Mouse (Mus musculus) erythroblast, adult 5-6 weeks (primary cell): ENCODE measurements at regions not wholly inside any gene's neighbourhood (a gene's known extent, or its start where the extent isn't known, plus 50 kb on each side); places are given as distances from the start of the nearest gene placed in this dataset.

Experiments used
- ATAC-seq: replicated peaks from 2 replicates; pipeline ENCODE4 v1.8.0; 2016; ENCODE audit warnings: moderate number of reproducible peaks, mild to moderate bottlenecking, moderate TSS enrichment, inconsistent platforms; ENCODE audit not compliant: poor library complexity, low FRiP score, severe bottlenecking

- ATAC-seq = no peak
These were observed 647.3 kb upstream of the Pabpc4l start for GRCm38 (mm10) chr3:47095288-47095687.

- 0 out of 2 replicates have a peak, but pooled peaks have one; percentile 69 for ATAC-seq
These were observed 603.5 kb upstream of the Pabpc4l start for GRCm38 (mm10) chr3:47051563-47051962.

- ATAC-seq = no peak
These were observed 577.7 kb upstream of the Pabpc4l start for GRCm38 (mm10) chr3:47025738-47026137.

GRCm38 (mm10) chr3:47019270-47019669 lies 571.3 kb upstream of the Pabpc4l start:
- ATAC-seq = no peak

GRCm38 (mm10) chr3:47018565-47018964 lies 570.5 kb upstream of the Pabpc4l start:
- ATAC-seq = no peak

GRCm38 (mm10) chr3:47010459-47010858 lies 562.4 kb upstream of the Pabpc4l start:
- no peak for ATAC-seq

- no peak for ATAC-seq
These were observed 550.9 kb upstream of the Pabpc4l start for GRCm38 (mm10) chr3:46998916-46999315.

GRCm38 (mm10) chr3:46970744-46971143 lies 522.7 kb upstream of the Pabpc4l start:
- ATAC-seq = no peak

GRCm38 (mm10) chr3:46970000-46970399 lies 522.0 kb upstream of the Pabpc4l start:
- no peak for ATAC-seq

GRCm38 (mm10) chr3:46951391-46951790 lies 503.4 kb upstream of the Pabpc4l start:
- no peak for ATAC-seq

- ATAC-seq = no peak
These were observed 489.7 kb upstream of the Pabpc4l start for GRCm38 (mm10) chr3:46937751-46938150.

- no peak for ATAC-seq
These were observed 443.2 kb upstream of the Pabpc4l start for GRCm38 (mm10) chr3:46891057-46891736.

GRCm38 (mm10) chr3:46875848-46876247 lies 427.8 kb upstream of the Pabpc4l start:
- ATAC-seq = no peak

- no peak for ATAC-seq
These were observed 422.9 kb upstream of the Pabpc4l start for GRCm38 (mm10) chr3:46870876-46871275.

GRCm38 (mm10) chr3:46869576-46870295 lies 421.7 kb upstream of the Pabpc4l start:
- ATAC-seq = no peak

GRCm38 (mm10) chr3:46848400-46848983 lies 400.5 kb upstream of the Pabpc4l start:
- ATAC-seq = no peak

GRCm38 (mm10) chr3:46828676-46829075 lies 380.7 kb upstream of the Pabpc4l start:
- no peak for ATAC-seq
